Mouse (Mus musculus): Measurements from ENCODE around the gene Gsdmc3. TPM values are rescaled to one million over a fixed set of nuclear protein-coding genes. Genes with fewer than 3 reads are reported as not detected.
"Not testable (repeated sequence)": the region's sequence is repeated elsewhere in the genome, so short reads cannot be mapped to it uniquely, and the experiment has no call there.

Gene Gsdmc3
- not detected for total RNA-seq (2021)
- long read RNA-seq, experiment 1 = 0 reads
- long read RNA-seq, experiment 2 = 0 reads

DNA sequence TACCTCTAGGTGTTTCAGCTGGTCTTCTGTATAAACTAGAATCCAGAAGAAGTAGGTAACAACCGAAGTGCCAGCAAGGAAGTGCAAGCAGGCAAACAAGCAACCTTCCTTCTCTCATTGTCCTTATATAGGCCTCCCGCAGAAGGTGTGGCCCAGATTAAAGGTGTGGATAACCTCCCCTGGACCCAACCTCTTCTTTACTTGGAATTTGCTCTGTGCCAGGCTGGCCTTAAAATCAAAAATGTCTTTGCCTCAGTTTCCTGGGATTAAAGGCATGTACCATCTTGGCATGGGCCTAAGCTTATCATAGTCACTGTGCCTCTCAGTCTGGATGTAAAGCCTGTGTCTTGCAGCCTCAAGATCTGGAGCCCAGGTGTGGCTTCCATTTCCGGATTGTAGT, at the start of gene Gsdmc3:
Gsdmc3 (minus strand) TSS at position 101 of the 400 bp plus-strand sequence.
- DNase-seq = not testable (repeated sequence)

DNA sequence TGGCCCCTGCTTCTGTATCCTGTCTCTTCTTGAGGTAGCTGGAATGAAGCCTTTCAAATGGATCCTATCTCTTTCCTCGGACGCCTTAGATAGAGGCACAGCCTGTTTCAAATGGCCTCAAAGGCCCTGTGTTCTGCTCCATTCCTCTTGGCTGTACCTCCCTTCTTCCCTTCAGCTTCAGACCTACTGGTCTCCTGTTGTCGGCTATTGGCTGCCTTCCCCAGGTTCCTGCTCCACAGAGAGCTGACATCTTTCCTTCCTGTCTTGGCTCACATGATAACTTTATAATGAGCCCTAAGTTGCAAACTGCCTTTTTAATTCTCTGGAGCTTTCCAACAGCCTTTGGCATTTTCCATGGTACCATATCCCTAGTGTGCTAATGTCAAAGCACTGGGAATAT, 47.8 kb upstream of the Gsdmc3 start:
- DNase-seq = no peak

DNA sequence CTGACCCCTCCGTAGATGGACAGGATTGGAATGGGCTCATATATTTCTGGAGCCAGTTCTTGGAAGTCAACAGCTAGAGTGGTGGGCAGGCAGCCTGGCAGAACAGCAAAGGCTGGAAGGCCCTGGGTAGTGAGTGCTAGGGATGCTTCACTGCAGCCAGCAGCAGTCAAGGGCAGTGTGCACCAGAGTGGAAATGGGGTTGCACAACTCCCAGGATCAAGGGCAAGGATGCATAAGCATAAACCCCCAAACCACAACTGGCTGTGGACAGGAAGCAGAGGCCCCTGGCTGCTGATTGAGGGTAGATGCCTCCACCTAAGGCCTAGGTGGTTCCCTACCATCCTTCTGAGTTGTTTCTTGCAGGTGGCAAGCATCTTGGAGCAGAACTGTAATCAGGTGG, 46.1 kb upstream of the Gsdmc3 start:
- no peak for DNase-seq

- not testable (repeated sequence) for DNase-seq
These were observed 43.3 kb upstream of the Gsdmc3 start for GRCm38 (mm10) chr15:63921618-63922017.

DNA sequence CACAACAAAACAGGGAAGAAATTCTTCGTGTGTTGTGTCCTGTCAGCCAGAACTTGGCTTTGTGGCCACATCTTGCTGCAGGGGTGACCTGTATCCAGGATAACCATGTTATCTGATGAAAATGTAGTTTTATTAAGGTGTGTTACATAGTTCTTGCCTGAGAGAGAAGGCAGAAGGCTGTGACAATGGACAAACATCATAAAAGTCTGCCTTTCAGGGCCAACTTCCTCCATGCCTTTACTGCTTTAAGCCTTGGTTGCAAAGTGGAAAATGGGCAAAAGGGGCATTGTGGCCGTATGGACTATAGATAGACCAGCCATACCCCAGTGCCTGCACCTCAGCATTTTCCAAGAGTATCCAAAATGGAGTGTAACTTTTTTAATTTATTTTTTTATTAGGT, 41.4 kb upstream of the Gsdmc3 start:
- DNase-seq = not testable (repeated sequence)

DNA sequence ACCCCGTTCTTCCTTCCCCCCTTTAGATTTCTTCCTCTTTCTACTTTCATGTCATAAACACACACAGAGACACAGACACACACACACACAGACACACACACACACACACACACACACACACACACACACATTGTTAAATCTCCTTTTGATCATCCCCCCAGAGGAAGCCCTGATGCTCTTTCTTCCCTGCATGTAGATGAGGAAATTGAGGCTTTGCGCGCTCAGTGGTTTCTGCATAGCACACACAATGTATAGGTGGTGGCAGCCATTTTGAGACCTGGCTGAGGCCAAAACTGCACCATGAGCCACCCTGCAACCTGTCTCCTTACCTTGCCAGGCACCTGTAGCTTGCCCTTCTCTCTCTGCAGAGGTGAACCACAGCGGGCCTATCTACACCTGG, 38.2 kb upstream of the Gsdmc3 start:
- DNase-seq = not testable (repeated sequence)

- DNase-seq = not testable (repeated sequence)
These were observed 33.8 kb upstream of the Gsdmc3 start, which contains the start of gene Gsdmc4 for GRCm38 (mm10) chr15:63912197-63912596. Gsdmc4 (minus strand) TSS chr15:63912297.

DNA sequence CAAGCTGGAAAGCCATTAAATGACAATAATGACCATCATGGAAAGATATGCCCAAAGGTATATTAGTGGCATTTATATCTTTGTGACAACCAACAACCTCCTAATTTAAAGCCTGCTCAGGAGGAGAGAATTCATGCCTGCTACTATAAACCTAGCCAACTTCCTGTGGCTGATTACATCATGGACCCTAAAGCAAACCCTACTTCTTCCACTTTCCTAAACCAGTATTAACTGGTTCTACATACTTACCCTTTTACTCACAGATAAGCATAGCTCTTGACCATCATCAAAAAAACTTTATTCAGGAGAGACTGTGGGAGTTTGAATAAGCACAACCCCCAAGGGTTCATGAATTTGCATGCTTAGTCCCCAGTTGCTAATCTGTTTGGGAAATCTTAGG, 31.5 kb upstream of the Gsdmc3 start:
- not testable (repeated sequence) for DNase-seq

DNA sequence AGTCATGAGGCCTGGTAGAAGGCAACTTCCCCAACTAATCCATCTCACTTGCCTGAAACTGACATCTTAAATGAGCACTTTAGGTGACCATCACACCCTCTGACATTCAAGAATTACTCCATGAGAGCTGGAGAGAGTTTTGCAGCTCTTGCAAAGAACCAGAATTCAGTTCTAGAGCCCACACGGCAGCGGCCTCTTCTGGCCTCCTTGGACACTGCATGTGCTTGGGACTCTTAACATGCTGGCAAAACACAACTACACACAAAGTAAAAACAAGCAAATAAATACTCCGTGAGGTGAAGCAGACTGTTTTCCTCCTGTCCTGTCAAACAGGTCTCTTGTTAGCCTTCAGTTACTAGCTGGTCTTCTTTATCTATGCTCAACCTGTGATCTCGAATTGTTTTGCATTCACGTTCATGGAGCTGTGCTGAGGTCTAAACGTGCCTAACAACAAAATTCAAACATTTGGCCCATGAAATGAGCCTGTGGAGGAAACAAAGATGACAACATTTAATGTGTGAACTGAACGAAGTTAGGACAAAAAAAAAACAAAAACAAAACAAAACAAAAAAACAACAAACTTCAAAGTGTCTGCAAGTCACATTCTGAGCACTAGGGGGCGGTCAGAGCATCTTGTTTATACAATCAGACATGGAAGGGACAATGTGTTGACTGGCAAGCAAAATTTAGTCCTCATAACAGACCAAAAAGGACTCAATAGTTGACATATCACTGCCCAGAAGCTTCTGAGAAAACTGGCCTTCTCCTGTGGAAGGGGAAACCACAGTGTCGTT, 17.4 kb upstream of the Gsdmc3 start:
- DNase-seq = not testable (repeated sequence)

DNA sequence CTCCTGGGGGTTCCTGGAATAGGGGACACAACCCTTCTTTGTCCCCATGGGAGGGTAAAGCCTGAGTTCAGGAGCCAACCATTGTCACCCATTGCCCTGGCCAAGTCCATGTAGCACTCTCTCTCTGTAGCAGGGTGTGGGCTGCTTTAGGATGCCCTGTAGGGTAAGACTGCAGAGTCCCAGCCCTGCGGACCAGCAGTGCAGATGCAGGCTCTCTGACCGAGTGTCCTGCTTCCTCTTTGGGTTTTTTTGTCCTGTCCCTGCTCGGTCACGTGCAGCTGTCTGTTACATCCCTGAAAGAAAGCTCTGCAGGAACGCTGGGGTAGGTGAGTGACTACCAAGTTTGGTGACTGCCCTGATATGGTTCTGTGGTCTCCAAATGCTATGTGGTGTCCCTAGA, 10.1 kb upstream of the Gsdmc3 start:
- not testable (repeated sequence) for DNase-seq

- not testable (repeated sequence) for DNase-seq
These were observed 9.6 kb upstream of the Gsdmc3 start for GRCm38 (mm10) chr15:63887949-63888348.

- DNase-seq = not testable (repeated sequence)
These were observed 2.2 kb downstream of the Gsdmc3 start for GRCm38 (mm10) chr15:63876160-63876559.

- DNase-seq = not testable (repeated sequence)
These were observed 16.4 kb downstream of the Gsdmc3 start for GRCm38 (mm10) chr15:63861965-63862364.

Other genes with a start within 250 kb of the Gsdmc3 start
- gene Gsdmc2, start 33.4 kb downstream of the Gsdmc3 start, total RNA-seq (2021) = not detected
- gene Gsdmc4, start 33.7 kb upstream of the Gsdmc3 start, total RNA-seq (2021) = not detected
- gene Fam49b, start 181.9 kb upstream of the Gsdmc3 start, total RNA-seq (2021) = 10 to 100 TPM; 25.8 to 40.7 TPM